Mouse (Mus musculus): ENCODE data around the gene Sdccag8. TPM values are rescaled to one million over a fixed set of nuclear protein-coding genes. Genes with fewer than 3 reads are reported as not detected.

The Sdccag8 gene
- total and polyA plus RNA-seq, 2 experiments: 2.3 to 9.5 TPM

DNA sequence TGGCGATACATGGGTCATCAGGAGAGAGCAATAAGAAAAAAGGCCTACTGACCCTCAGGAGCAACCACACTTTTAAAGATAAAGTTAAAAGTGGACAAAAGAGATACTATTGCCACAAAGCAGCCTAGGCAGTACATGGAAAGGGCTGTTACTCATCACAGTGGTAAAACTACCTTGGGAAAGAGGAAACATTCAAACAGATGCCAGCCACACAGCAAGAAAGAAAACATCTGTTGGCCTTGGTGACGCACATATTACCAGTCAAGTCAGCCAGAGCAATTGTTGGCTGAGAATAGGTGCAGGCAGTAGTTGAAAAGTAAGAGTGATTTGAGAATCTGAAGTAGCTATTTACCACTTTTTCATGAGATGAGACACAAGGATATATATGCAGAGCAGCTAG is 143.9 kb downstream of the Sdccag8 start:
- no peak for TF ChIP-seq POLR2A (IDR thresholded peaks at IDR 0.05; ENCODE audit: extremely low read depth, insufficient read depth, low read length)
- TF ChIP-seq CTCF (IDR thresholded peaks at IDR 0.05; ENCODE audit: low read depth, low read length): no peak
- 97% methylated on average over 2 of the region's 2 CpGs for WGBS
- no peak for DNase-seq (ENCODE audit: extremely low read depth, low read depth, low spot score)
- Histone ChIP-seq H3K4me1 (ENCODE audit: control insufficient read depth, insufficient read depth, low read length) (no peaks in the 10 kb centered on the region), H3K27me3 (ENCODE audit: control insufficient read depth, insufficient read depth, low read length) (no peaks in the 10 kb centered on the region), H3K27ac (replicated peaks; ENCODE audit: insufficient read depth, low read depth, low read length) (no peak overlapping the region), H3K9ac (ENCODE audit: low read depth, low read length) (no peak overlapping the region), H3K79me2 (ENCODE audit: control insufficient read depth, insufficient read depth, low read length) (no peaks in the 10 kb centered on the region), H3K36me3 (ENCODE audit: control insufficient read depth, insufficient read depth, low read length) (peaks cover 6% of the 10 kb centered on the region; the same call in 1 of the 2 replicates), H3K4me3 (ENCODE audit: insufficient read depth, low read depth, low read length) (no peak overlapping the region)

DNA sequence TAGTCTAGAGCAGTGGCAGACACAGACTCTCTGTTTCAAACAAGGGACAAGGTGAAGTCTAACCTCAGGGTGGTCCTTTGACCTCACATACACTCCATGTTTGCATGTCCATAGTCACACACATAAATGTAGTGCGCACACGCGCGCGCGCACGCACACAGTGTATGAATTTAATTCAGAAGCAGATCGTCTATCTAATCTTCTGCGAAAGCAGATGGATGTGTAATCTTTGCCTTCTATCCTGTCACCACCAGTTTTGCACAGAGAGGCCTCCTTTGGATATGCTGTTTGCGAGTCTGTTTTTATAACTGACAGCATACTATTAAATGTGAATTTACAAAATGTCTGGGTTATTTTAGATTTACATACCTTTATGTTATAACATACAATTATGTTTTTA is 147.3 kb downstream of the Sdccag8 start:
- Histone ChIP-seq H3K79me2 (ENCODE audit: control insufficient read depth, insufficient read depth, low read length) (no peaks in the 10 kb centered on the region), H3K36me3 (ENCODE audit: control insufficient read depth, insufficient read depth, low read length) (peaks cover 1% of the 10 kb centered on the region; the same call in 1 of the 2 replicates), H3K9ac (ENCODE audit: low read depth, low read length) (no peak overlapping the region), H3K4me3 (ENCODE audit: insufficient read depth, low read depth, low read length) (no peak overlapping the region), H3K27ac (replicated peaks; ENCODE audit: insufficient read depth, low read depth, low read length) (no peak overlapping the region), H3K4me1 (ENCODE audit: control insufficient read depth, insufficient read depth, low read length) (no peaks in the 10 kb centered on the region), H3K27me3 (ENCODE audit: control insufficient read depth, insufficient read depth, low read length) (no peaks in the 10 kb centered on the region)
- WGBS: 98% methylated on average over 10 of the region's 10 CpGs
- no peak for DNase-seq (ENCODE audit: extremely low read depth, low read depth, low spot score)
- no peak for TF ChIP-seq POLR2A (IDR thresholded peaks at IDR 0.05; ENCODE audit: extremely low read depth, insufficient read depth, low read length)
- no peak for TF ChIP-seq CTCF (IDR thresholded peaks at IDR 0.05; ENCODE audit: low read depth, low read length)

DNA sequence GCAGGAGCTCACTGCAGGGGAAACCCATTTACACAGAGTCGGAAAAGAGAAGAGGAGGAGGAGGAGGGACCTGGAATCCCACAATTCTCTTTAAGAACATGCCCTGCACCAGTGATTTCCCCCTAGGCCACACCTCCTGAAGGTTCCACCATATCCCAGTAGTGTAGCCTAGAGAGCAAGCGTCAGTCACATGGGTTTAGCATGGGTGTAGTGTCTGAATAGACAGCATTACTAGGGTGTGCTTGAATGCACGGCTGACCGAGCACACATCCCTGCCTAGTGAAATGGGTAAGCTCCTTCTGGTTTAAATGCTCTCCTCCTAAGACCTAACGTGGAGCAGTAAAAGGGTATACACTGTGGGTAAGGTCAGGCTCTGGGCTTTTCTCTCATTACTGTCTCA is 148.4 kb downstream of the Sdccag8 start:
- Histone ChIP-seq H3K36me3 (ENCODE audit: control insufficient read depth, insufficient read depth, low read length) (no peaks in the 10 kb centered on the region; the same call in 1 of the 2 replicates), H3K4me1 (ENCODE audit: control insufficient read depth, insufficient read depth, low read length) (no peaks in the 10 kb centered on the region), H3K27me3 (ENCODE audit: control insufficient read depth, insufficient read depth, low read length) (no peaks in the 10 kb centered on the region), H3K4me3 (ENCODE audit: insufficient read depth, low read depth, low read length) (no peak overlapping the region), H3K9ac (ENCODE audit: low read depth, low read length) (no peak overlapping the region), H3K79me2 (ENCODE audit: control insufficient read depth, insufficient read depth, low read length) (no peaks in the 10 kb centered on the region), H3K27ac (replicated peaks; ENCODE audit: insufficient read depth, low read depth, low read length) (no peak overlapping the region)
- TF ChIP-seq CTCF (IDR thresholded peaks at IDR 0.05; ENCODE audit: low read depth, low read length) (no peak), POLR2A (IDR thresholded peaks at IDR 0.05; ENCODE audit: extremely low read depth, insufficient read depth, low read length) (no peak)
- DNase-seq (ENCODE audit: extremely low read depth, low read depth, low spot score): no peak
- WGBS: 96% methylated on average over 5 of the region's 5 CpGs

DNA sequence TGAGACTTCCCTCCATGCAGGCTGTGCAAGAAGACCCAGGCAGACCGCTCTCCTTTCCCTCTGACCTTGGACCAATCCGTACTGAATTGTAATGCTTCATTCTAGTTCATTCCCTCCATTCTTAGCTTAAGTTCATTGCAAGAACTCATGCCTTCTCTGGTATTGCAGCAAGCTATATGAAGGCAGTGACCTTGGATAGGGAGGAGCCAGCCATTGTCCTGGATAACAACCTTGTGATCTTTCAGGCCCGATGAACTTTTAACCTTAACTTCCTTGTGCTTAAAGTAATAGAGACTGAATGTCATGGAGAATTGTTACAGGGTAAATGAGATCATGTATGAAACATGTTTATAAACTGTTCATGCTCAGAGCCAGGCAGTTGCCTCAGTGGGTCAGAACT is 152.8 kb downstream of the Sdccag8 start:
- H3K27me3 ChIP-seq (ENCODE audit: control insufficient read depth, insufficient read depth, low read length): no peaks in the 10 kb centered on the region
- H3K4me1 ChIP-seq (ENCODE audit: control insufficient read depth, insufficient read depth, low read length): peaks cover 2% of the 10 kb centered on the region; the same call in 1 of the 2 replicates
- DNase-seq (ENCODE audit: extremely low read depth, low read depth, low spot score): no peak
- H3K36me3 ChIP-seq (ENCODE audit: control insufficient read depth, insufficient read depth, low read length): no peaks in the 10 kb centered on the region; the same call in 1 of the 2 replicates
- no peak overlapping the region for H3K4me3 ChIP-seq (ENCODE audit: insufficient read depth, low read depth, low read length)
- no peak overlapping the region for H3K27ac ChIP-seq (replicated peaks; ENCODE audit: insufficient read depth, low read depth, low read length)
- H3K9ac ChIP-seq (ENCODE audit: low read depth, low read length): no peak overlapping the region
- no peaks in the 10 kb centered on the region for H3K79me2 ChIP-seq (ENCODE audit: control insufficient read depth, insufficient read depth, low read length)
- TF ChIP-seq POLR2A (IDR thresholded peaks at IDR 0.05; ENCODE audit: extremely low read depth, insufficient read depth, low read length) (no peak), CTCF (IDR thresholded peaks at IDR 0.05; ENCODE audit: low read depth, low read length) (no peak)
- 89% methylated on average over 3 of the region's 3 CpGs for WGBS

DNA sequence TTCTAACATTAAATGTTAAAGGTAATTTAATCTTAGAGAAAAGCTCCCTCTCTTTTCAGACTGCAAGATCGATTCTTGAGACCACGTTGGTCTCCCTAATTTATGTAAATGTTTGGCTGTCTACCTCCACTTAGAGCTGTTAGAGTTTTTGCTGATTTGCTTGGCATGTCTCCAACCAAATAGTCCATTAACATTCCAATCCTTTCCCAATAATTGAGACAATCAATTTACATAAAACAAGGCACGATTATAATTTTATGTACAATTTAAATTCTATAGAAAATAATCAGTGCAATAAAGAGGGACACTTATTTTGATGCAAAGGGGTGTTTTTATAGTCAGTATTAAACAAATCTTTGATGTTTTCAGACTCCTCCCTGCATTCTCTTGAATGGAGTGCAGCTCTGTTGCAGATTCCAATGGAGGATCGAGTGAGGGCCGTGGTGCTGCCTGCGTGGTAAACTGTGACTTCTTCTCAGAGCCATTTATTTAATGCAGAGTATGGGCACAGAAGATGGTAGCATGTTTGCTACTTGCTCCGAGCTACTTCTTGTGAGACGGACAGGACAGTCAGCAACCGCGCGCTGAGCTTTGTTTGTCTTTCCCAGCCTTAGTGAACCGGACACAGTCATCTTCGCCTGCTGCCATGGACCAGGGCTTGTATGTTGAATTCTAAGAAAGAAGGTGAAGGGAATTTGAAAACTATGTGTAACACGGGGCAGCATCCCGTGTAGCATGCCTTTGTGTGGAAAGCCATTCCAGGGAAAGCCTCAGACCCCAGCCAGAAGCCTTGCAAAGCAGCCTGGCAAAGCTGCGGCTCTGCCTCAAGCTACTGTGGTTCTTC is 156.4 kb downstream of the Sdccag8 start:
- H3K27ac ChIP-seq (replicated peaks; ENCODE audit: insufficient read depth, low read depth, low read length): no peak overlapping the region
- peaks cover 2% of the 10 kb centered on the region; the same call in 1 of the 2 replicates for H3K4me1 ChIP-seq (ENCODE audit: control insufficient read depth, insufficient read depth, low read length)
- H3K36me3 ChIP-seq (ENCODE audit: control insufficient read depth, insufficient read depth, low read length): no peaks in the 10 kb centered on the region; the same call in 1 of the 2 replicates
- no peak overlapping the region for H3K9ac ChIP-seq (ENCODE audit: low read depth, low read length)
- WGBS: 81% methylated on average over 16 of the region's 16 CpGs
- TF ChIP-seq CTCF (IDR thresholded peaks at IDR 0.05; ENCODE audit: low read depth, low read length) (no peak), POLR2A (IDR thresholded peaks at IDR 0.05; ENCODE audit: extremely low read depth, insufficient read depth, low read length) (no peak)
- H3K27me3 ChIP-seq (ENCODE audit: control insufficient read depth, insufficient read depth, low read length): no peaks in the 10 kb centered on the region
- no peak overlapping the region for H3K4me3 ChIP-seq (ENCODE audit: insufficient read depth, low read depth, low read length)
- H3K79me2 ChIP-seq (ENCODE audit: control insufficient read depth, insufficient read depth, low read length): no peaks in the 10 kb centered on the region
- no peak for DNase-seq (ENCODE audit: extremely low read depth, low read depth, low spot score)

DNA sequence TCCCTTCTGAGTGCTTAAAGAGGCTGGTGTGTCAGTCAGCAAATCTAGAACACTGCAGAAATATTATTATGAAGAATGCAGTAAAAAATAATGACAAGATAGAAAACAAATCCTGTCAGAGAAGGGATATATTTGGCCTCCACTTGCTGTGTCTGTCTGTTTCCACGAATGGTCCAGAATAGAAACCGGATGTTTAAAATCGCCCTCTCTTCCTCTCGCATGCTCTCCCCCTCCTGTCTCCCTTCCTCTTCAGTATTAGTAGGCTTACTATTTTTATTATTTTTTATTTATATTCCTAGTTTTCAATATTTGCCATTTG is 157.0 kb downstream of the Sdccag8 start:
- Histone ChIP-seq H3K9ac (ENCODE audit: low read depth, low read length) (no peak overlapping the region), H3K27ac (replicated peaks; ENCODE audit: insufficient read depth, low read depth, low read length) (no peak overlapping the region), H3K79me2 (ENCODE audit: control insufficient read depth, insufficient read depth, low read length) (no peaks in the 10 kb centered on the region), H3K4me3 (ENCODE audit: insufficient read depth, low read depth, low read length) (no peak overlapping the region), H3K36me3 (ENCODE audit: control insufficient read depth, insufficient read depth, low read length) (no peaks in the 10 kb centered on the region; the same call in 1 of the 2 replicates), H3K27me3 (ENCODE audit: control insufficient read depth, insufficient read depth, low read length) (no peaks in the 10 kb centered on the region), H3K4me1 (ENCODE audit: control insufficient read depth, insufficient read depth, low read length) (peaks cover 2% of the 10 kb centered on the region; the same call in 1 of the 2 replicates)
- TF ChIP-seq CTCF (IDR thresholded peaks at IDR 0.05; ENCODE audit: low read depth, low read length) (no peak), POLR2A (IDR thresholded peaks at IDR 0.05; ENCODE audit: extremely low read depth, insufficient read depth, low read length) (no peak)
- 89% methylated on average over 4 of the region's 4 CpGs for WGBS
- DNase-seq (ENCODE audit: extremely low read depth, low read depth, low spot score): no peak

Measured in liver, adult 2 months (tissue).